Mouse (Mus musculus): Measurements from ENCODE around the gene Rbm39.
"Not testable (repeated sequence)": the region's sequence is repeated elsewhere in the genome, so short reads cannot be mapped to it uniquely, and the experiment has no call there.

Gene Rbm39

GRCm38 (mm10) chr2:156179046-156179795 lies 817 bp downstream of the Rbm39 start:
- DNase-seq = no peak

GRCm38 (mm10) chr2:156177651-156178050 lies 2.4 kb downstream of the Rbm39 start:
- DNase-seq = no peak

- DNase-seq = no peak
Measured at GRCm38 (mm10) chr2:156177079-156177478, 3.0 kb downstream of the Rbm39 start.

- no peak for DNase-seq
Measured at GRCm38 (mm10) chr2:156166557-156166956, 13.5 kb downstream of the Rbm39 start.

- no peak for DNase-seq
Measured at GRCm38 (mm10) chr2:156165478-156165877, 14.6 kb downstream of the Rbm39 start.

GRCm38 (mm10) chr2:156151538-156151937 lies 28.5 kb downstream of the Rbm39 start:
- no peak for DNase-seq

GRCm38 (mm10) chr2:156147316-156147915 lies 32.6 kb downstream of the Rbm39 start:
- no peak for DNase-seq

- no peak for DNase-seq
Measured at GRCm38 (mm10) chr2:156146272-156146989, 33.6 kb downstream of the Rbm39 start.

- DNase-seq = no peak
Measured at GRCm38 (mm10) chr2:156145486-156146130, 34.4 kb downstream of the Rbm39 start.

GRCm38 (mm10) chr2:156143953-156144724 lies 35.9 kb downstream of the Rbm39 start, which contains the start of the genes Romo1 and Nfs1:
Romo1 (plus strand) TSS chr2:156144039.
Nfs1 (minus strand) TSS chr2:156144186.
- peak; percentile 86 for DNase-seq

- DNase-seq = no peak
Measured at GRCm38 (mm10) chr2:156143367-156143766, 36.7 kb downstream of the Rbm39 start.

- DNase-seq = no peak
Measured at GRCm38 (mm10) chr2:156142820-156143219, 37.2 kb downstream of the Rbm39 start.

- DNase-seq = no peak
Measured at GRCm38 (mm10) chr2:156135695-156136094, 44.3 kb downstream of the Rbm39 start.

GRCm38 (mm10) chr2:156134161-156134560 lies 45.9 kb downstream of the Rbm39 start:
- DNase-seq = no peak

GRCm38 (mm10) chr2:156126992-156127391 lies 53.0 kb downstream of the Rbm39 start, which contains the start of gene Gm28036:
Gm28036 (minus strand) TSS chr2:156127092.
- no peak for DNase-seq

GRCm38 (mm10) chr2:156123731-156124130 lies 56.3 kb downstream of the Rbm39 start:
- DNase-seq = no peak

GRCm38 (mm10) chr2:156119566-156119965 lies 60.5 kb downstream of the Rbm39 start:
- DNase-seq = no peak

- DNase-seq = not testable (repeated sequence)
Measured at GRCm38 (mm10) chr2:156112080-156112423, 68.0 kb downstream of the Rbm39 start.

- peak; percentile 86 for DNase-seq
Measured at GRCm38 (mm10) chr2:156111358-156112079, 68.5 kb downstream of the Rbm39 start, which contains the start of the genes Cpne1 and Rbm12. Cpne1 (minus strand) TSS chr2:156111965. Rbm12 (minus strand) TSS chr2:156111978.

GRCm38 (mm10) chr2:156110627-156111357 lies 69.2 kb downstream of the Rbm39 start:
- peak; percentile 25 for DNase-seq

Measured in cerebellum, adult 11-12 months (tissue).